Mouse (Mus musculus): ENCODE measurements around the gene Abcd2. TPM values are rescaled to one million over a fixed set of nuclear protein-coding genes. Genes with fewer than 3 reads are reported as not detected.

Gene Abcd2
- 1 to 10 TPM; 2.4 to 2.7 TPM for total RNA-seq (2021)

- peak; percentile 81 to 84 for DNase-seq
- intact Hi-C loops (cut with DNase I) = no loop called here
These were observed at the start of gene Abcd2 for GRCm38 (mm10) chr15:91191412-91192222. TSS of gene Abcd2 (minus strand) at chr15:91191799.

GRCm38 (mm10) chr15:91240683-91241335 is 49.2 kb upstream of the Abcd2 start:
- no peak for DNase-seq
- intact Hi-C loops (cut with DNase I) = no loop called here

GRCm38 (mm10) chr15:91237294-91237693 is 45.7 kb upstream of the Abcd2 start:
- DNase-seq = no peak
- intact Hi-C loops (cut with DNase I) = no loop called here

GRCm38 (mm10) chr15:91206518-91206917 is 14.9 kb upstream of the Abcd2 start:
- no peak for DNase-seq
- intact Hi-C loops (cut with DNase I) = no loop called here

- DNase-seq = no peak
- intact Hi-C loops (cut with DNase I) = no loop called here
These were observed 11.9 kb upstream of the Abcd2 start for GRCm38 (mm10) chr15:91203521-91203920.

- intact Hi-C loops (cut with DNase I) = no loop called here
These were observed 10.9 kb upstream of the Abcd2 start for GRCm38 (mm10) chr15:91202486-91202885.

GRCm38 (mm10) chr15:91200833-91201232 is 9.2 kb upstream of the Abcd2 start:
- intact Hi-C loops (cut with DNase I) = no loop called here
- no peak for DNase-seq

More at GRCm38 (mm10) chr15:91202486-91202885, 10.9 kb upstream of the Abcd2 start:
- DNase-seq = no peak

- no peak for DNase-seq
- intact Hi-C loops (cut with DNase I) = no loop called here
These were observed 7.8 kb upstream of the Abcd2 start, which contains the start of gene CN725425 for GRCm38 (mm10) chr15:91199256-91199905. TSS of gene CN725425 (plus strand) at chr15:91199494.

- no peak for DNase-seq
- intact Hi-C loops (cut with DNase I) = no loop called here
These were observed 612 bp upstream of the Abcd2 start for GRCm38 (mm10) chr15:91192223-91192598.

- intact Hi-C loops (cut with DNase I) = no loop called here
- no peak for DNase-seq
These were observed 936 bp downstream of the Abcd2 start for GRCm38 (mm10) chr15:91190519-91191207.

- intact Hi-C loops (cut with DNase I) = no loop called here
- no peak for DNase-seq
These were observed 1.6 kb downstream of the Abcd2 start for GRCm38 (mm10) chr15:91190026-91190425.

GRCm38 (mm10) chr15:91186358-91186757 is 5.2 kb downstream of the Abcd2 start:
- peak; percentile 12 to 31 for DNase-seq
- intact Hi-C loops (cut with DNase I) = no loop called here

- no peak for DNase-seq
- intact Hi-C loops (cut with DNase I) = no loop called here
These were observed 11.5 kb downstream of the Abcd2 start for GRCm38 (mm10) chr15:91179911-91180622.

- intact Hi-C loops (cut with DNase I) = no loop called here
- no peak for DNase-seq
These were observed 12.8 kb downstream of the Abcd2 start for GRCm38 (mm10) chr15:91178656-91179314.

- no peak for DNase-seq
- intact Hi-C loops (cut with DNase I) = no loop called here
These were observed 19.4 kb downstream of the Abcd2 start for GRCm38 (mm10) chr15:91172193-91172592.

GRCm38 (mm10) chr15:91171332-91171731 is 20.3 kb downstream of the Abcd2 start:
- no peak for DNase-seq
- intact Hi-C loops (cut with DNase I) = no loop called here

GRCm38 (mm10) chr15:91170602-91171328 is 20.8 kb downstream of the Abcd2 start:
- intact Hi-C loops (cut with DNase I) = no loop called here
- DNase-seq = no peak

GRCm38 (mm10) chr15:91167850-91168562 is 23.6 kb downstream of the Abcd2 start:
- DNase-seq = no peak
- intact Hi-C loops (cut with DNase I) = no loop called here

All from heart, postnatal 10 days (tissue).